Mouse (Mus musculus) gastrocnemius, postnatal 36 days (tissue): ENCODE data around the gene Msh4. TPM values are rescaled to one million over a fixed set of nuclear protein-coding genes. Genes with fewer than 3 reads are reported as not detected.
"Not testable (repeated sequence)": the region's sequence is repeated elsewhere in the genome, so short reads cannot be mapped to it uniquely, and the experiment has no call there.

Source experiments
- DNase-seq, 2 experiments: peaks; one replicate each; pipeline ENCODE4 v3.0.0; 2022
- intact Hi-C: fragments of 180-260 bp; cut with DNase I; formaldehyde crosslinking; loops from one replicate; pipeline ENCODE4 v1.15.1; 2025
- total RNA-seq, 2 experiments: library from RNA; stranded (reverse); gene quantifications; 2 replicates each; pipeline ENCODE4 v1.2.3; 2021

Msh4 gene
- total RNA-seq, 2 experiments from 2014 or later = not detected

DNA sequence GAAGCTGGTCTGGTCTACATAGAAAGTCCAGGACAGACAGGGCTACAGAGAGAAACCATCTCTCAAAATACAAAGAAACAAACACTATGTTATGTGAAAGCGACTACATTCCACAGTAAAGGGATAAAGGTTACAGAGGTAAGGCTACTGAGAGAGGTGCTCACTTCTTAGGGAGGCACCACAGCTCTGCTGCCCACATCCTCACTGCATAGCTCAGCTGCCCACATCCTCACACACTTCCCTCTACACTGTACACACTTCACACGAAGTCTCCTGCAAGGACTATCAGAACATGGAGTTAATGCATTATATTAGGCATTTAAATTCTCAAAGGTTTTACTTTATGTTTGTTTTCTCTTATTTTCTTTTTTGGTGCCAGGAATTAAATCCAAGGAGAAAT lies 42.1 kb downstream of the Msh4 start:
- intact Hi-C loops = no loop called here

DNA sequence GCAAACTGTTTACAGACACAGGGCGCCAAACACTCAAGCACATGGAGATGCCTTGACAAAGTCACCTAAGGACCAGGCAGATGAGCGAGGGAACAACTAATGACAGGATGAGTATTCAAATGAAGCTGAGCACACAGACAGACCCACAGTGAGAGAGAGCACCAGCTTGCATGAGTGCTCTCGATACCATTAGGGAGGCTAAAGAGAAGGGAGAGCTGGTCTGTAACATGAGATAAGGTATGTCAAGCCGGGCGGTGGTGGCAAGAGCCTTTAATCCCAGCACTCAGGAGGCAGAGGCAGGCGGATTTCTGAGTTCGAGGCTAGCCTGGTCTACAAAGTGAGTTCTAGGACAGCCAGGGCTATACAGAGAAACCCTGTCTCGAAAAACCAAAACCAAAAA lies 45.5 kb downstream of the Msh4 start:
- intact Hi-C loops, DNase-seq: not testable (repeated sequence)

More for the DNA sequence above, 42.1 kb downstream of the Msh4 start:
- no peak for DNase-seq

DNA sequence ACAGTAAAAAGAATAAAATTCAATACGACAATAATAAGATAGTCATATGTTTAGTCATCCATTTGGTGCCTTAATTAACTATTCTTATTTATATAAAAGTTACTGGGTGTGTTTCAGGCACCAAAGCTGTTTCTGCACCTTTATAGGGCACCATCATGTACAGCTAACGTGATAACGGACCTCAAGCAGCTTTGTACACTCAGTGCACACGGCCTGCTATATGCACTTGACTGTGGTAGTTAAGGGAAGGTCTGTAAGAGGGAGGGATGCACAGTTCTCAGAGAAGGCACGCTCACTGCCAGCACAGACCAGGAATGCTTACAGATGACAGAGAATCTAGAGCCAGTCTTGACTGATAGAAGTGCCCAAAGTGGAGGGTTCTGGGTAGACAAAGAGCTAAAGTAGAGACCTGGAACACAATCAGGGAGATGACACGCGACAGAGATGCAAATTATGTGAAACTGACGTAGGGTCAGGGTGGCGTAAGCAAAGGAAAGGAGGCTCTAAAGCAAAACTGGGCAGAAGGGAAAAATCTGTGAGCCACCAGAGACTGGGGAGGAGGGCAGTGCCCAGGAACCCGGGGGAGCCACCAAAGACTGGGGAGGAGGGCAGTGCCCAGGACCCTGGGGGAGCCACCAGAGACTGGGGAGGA lies 47.5 kb downstream of the Msh4 start:
- intact Hi-C loops = no loop called here
- no peak for DNase-seq

DNA sequence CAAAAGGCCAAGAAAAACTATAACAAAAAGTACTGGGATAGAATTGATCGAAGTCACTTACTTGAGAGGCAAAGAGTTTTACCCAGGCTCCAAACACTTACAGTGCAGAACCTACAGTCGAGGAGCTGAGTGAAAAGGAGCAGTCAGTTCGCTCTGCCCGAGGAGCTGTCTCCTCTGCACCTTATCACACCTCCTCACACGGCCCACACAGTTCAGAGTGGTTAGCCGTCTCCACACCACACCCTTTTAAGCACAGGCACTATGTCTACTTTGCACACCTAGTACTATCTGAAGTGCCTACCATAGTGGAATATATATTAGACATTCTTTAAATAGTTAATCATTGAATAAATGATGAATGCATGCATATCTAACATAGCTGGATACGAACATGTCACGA lies 53.7 kb downstream of the Msh4 start:
- no peak for DNase-seq
- intact Hi-C loops = no loop called here

DNA sequence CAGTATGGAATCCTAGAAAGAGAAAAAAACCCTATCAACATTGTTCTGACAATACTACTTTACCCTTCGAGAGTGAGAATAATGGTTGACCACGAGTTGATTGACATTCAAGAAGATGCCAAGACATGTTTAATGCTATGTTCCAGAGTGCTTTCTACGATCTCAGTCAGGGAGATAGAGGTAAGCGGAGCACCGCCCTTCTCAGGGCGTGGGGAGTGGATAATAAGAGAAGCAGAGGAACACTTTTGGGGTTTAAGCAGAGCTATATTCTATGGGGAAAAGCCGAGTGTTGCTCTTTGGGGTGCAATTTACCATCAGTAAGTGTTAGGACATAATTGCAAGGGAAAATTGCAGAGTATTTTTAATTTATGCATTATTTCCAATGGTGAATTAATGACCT lies 55.2 kb downstream of the Msh4 start:
- no peak for DNase-seq
- intact Hi-C loops = no loop called here

DNA sequence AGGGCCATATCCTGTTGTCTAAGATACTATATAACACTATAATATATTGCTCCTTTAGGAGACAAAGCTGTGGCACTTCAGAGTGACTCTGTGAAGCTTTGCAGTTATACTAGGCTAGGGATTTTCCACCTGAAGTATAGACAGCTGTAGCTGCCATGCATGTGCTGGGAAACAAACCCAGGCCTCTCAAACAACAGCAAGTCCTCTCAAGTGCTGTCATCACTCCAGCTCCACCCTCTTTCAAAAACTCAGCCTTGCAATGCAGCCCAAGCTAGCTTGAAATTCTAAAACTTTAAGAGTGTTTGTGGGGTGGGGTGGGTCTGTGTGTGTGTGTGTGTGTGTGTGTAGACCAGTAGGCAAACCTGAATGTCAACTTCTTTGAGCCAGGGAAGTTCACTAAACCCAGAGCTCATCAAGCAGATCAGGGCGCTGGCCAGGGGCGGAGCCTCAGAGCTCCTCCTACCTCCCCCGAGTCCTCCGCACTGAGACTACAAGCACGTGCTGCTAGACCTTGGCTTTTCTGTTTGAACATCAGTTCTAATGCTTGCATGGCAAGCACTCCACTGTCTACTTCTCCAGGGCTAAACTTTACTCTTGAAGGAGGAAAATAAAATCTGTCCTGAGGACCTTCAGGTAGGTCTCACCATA lies 56.4 kb downstream of the Msh4 start:
- intact Hi-C loops = no loop called here
- no peak for DNase-seq

DNA sequence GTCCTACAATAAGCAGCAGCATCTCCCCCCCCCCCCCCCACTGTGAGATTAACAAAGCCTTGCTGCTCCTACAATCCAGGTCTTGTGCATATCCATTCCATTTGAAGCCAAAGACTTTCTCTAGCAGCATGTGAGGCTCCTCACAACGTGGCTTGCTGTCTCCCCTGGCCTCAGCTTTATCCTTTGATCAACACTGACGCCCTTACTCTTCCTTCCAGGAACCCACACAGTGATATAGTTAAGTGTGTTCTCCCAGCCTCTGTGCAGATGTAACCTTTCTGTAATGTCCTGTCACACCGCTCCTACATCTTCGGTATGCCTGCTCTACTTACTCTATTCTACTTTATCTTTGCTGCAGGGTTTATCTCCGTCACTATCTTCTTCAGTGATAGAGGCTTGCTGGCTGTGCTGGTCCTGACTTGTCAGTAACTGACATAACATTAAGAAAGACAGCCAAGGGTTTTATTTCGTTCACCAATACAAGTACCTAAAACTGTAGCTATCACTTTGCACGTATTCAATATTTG lies 58.7 kb downstream of the Msh4 start:
- intact Hi-C loops = no loop called here
- DNase-seq = no peak

DNA sequence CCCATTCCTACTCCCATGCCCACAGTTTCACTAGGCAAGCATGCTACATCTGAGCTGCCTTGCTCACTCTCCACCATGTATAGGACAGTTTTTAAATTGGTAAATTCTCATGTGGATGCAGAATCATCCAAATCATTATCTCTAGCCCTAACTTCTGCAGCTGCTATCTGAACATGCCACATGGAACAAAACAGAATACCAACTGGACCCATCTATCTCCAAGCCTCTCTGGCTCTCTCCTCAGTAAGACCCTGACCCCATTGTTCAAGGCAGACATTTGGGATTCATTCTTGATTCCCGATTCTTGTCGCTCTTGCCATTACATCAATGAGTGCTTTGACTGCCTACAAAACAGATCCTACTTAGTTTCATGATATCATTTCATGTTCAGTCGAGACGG lies 59.8 kb downstream of the Msh4 start:
- intact Hi-C loops = no loop called here
- DNase-seq = no peak

DNA sequence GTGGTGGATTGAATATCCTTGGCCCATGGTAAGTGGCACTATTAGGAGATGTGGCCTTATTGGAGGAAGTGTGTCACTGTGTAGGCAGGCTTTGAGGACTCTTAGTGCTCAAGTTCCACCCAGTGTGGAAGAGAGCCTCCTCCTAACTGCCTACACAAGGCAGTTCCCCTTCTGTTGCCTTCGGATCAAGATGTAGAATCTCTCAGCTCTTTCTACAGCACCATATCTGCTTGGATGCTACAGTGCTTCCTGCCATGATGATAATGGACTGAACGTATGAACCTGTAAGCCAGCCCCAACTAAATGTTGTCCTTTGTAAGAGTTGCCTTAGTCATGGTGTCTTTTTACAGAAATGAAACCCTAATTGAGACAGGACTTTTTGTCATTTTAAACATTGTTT lies 60.4 kb downstream of the Msh4 start:
- intact Hi-C loops = no loop called here
- DNase-seq = no peak

DNA sequence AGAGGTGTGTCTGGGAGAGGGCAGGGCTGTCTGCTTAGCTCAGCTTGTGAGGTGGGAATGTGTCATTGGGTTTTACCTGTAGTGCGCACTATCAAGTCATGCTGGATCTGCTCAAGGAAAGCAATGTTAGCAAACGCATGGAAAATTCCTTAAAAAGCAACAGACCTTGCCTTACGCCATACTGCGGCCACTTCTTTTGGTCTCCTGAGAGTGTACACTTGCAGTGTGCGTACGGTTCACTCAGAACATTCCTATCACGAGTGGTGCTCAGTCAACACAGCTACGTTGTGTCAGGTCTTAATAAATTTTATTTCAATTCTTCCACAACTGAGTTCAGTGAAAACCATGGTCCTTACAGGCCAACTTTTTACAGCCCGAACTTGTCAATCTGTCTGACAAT lies 61.2 kb downstream of the Msh4 start:
- DNase-seq = no peak
- intact Hi-C loops = no loop called here

DNA sequence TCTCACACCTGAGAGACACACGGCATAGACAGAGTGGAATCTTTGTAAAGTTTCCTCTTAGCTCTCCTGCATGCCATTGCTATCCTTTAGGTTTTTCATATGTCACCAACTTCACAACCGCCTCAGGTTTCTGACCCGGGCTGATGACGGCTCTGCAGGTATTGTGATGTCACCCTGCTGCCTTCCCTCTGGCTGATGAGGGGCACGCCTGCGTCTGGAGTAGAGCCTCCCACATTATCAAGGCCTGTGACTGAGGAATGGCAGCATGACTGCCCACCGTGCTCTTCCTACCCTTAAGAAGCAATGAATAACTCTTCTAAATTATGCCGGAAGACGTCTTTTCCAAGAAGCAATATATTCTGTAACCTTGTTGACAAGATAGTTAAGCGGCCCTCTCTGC lies 61.9 kb downstream of the Msh4 start, which contains the start of gene Asb17:
Gene Asb17 (plus strand): TSS at position 180 of the 400 bp plus-strand sequence.
- intact Hi-C loops = no loop called here
- DNase-seq = no peak

DNA sequence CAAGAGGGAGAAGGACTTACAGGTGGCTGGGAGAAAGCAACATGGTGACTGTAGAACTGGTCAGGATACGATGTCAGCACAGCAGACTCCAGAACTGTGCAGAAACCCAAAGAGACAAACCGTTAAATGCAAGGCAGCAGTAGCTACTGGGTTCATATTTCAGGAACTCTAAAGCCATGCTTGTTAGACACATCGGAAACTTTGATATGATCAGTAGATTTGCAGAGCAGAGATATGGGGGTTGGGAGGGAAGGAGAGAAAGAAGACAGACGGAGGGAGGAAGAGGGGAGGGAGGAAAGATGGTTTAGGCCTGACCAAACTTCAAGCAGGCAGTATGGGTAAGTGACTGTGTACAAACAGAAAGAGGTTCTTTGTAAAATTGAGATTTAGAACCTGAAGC lies 68.3 kb downstream of the Msh4 start:
- no peak for DNase-seq
- intact Hi-C loops = no loop called here

DNA sequence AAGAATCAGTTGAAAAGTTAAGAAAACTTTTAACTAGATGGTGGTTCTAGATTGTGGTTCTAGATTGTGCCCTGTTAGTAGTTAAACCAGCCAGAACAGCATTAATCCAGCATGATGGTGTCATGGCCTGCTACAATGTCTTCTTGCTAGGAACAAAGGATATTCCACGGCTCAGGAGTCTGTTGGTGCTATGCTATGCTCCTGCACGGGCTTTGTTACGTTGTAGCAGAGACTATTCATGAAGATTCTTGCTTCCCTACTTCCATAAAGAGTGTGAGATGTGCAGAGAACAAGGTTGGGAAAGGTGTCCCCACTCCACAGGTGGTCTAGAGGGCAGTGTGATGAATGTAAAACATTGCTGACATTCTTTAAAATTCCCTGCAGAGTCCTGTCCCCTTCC lies 69.6 kb downstream of the Msh4 start:
- DNase-seq = no peak
- intact Hi-C loops = no loop called here

DNA sequence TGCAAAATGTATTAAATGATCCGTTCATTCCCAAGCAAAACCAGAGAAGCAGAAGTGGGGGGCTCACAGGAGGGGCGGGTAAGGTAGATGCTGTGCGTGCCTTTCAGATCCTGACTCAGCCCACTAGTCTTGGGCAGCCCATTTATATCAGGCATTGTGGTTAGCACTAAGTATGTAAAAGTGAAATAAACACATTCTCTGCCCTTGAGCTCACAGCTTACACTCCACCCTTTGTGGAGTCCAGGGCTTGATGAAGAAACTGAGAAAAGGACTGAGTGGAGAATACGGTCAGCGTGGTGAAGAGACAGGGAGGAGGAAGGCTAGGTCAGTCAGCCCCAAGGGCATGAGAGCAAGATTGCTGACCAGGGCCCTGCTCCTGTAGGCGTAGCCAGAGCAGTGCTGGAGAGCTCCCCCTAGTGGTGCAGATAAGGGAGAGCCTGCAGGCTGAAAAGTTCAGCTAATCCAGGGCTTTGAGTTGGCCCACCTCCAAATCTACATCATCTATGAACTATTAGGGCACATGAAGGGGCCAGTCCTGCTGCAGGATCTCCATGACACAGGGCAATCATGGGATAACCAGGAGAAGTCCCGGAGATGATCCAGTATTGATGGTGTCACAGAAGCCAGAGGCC lies 70.4 kb downstream of the Msh4 start:
- peak in 1 of 2 experiments; percentile 49 for DNase-seq
- intact Hi-C loops = no loop called here

DNA sequence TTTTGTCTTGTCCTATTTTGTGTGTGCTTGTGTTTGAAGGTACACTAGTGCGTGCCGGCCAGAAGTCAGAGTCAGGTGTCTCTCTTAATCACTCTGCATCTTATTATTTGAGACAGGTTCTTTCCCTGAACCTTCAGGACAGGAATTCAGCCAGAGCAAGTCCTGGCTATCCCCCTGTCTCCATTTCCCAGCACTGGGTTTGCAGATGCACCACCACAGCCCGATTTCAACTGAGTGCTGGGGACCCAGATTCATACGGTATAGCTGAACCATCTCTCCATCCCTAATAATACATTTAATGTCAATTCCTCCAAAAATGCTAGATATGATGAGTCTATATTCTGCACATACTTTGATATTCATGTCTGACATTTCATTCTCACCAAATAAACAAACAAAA lies 71.9 kb downstream of the Msh4 start:
- no peak for DNase-seq
- intact Hi-C loops = no loop called here

DNA sequence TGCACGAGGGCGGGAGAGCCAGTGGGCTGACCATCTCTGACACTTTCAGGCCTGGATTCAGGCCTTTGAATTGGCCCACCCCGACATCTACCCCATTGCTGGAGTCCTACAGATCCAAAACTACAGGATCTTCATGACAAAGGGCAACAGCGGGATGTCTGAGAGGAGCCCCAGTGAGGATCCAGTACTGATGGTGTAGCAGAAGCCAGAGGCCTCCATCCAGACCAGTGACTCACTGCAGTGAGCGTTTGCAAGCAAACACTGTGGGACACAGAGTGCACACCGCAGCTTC lies 73.3 kb downstream of the Msh4 start:
- DNase-seq = no peak
- intact Hi-C loops = no loop called here

DNA sequence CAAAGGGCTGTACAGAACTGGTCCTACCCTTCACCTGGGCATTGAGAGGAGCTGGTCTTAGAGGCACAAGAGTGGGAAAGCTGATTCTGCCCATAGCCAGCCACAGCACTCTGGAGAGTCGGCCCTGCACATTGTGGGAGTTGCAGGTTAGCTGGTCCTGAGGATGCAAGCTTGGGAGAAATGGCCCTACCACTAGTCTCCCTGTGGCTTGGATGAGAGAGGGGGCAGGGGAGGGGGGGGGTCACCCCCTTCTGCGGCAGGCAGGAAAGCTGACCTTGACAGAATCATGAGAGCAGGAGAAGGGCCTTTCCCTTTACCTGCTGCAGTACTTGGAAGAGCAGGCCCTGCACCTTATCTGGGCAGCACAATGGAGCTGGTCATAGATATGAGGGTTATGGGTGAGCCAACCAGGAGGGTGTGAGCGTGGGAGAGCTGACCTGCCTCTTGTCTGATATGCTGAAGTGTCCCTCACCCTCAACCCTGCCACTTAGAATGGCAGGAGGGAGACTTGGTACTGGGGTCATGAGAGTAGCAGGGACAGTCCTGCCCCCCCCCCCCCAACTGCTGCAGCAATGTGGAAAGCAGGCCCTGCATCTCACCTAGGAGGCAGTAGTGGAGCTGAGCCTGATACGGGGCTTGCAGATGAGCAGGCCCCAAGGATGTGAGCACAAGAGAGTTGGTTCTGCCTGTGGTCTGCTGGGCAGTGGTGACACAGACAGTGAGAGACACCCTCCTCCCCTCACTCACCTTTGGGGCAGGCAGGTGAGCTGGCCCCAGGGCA lies 73.9 kb downstream of the Msh4 start:
- no peak for DNase-seq
- intact Hi-C loops = no loop called here

DNA sequence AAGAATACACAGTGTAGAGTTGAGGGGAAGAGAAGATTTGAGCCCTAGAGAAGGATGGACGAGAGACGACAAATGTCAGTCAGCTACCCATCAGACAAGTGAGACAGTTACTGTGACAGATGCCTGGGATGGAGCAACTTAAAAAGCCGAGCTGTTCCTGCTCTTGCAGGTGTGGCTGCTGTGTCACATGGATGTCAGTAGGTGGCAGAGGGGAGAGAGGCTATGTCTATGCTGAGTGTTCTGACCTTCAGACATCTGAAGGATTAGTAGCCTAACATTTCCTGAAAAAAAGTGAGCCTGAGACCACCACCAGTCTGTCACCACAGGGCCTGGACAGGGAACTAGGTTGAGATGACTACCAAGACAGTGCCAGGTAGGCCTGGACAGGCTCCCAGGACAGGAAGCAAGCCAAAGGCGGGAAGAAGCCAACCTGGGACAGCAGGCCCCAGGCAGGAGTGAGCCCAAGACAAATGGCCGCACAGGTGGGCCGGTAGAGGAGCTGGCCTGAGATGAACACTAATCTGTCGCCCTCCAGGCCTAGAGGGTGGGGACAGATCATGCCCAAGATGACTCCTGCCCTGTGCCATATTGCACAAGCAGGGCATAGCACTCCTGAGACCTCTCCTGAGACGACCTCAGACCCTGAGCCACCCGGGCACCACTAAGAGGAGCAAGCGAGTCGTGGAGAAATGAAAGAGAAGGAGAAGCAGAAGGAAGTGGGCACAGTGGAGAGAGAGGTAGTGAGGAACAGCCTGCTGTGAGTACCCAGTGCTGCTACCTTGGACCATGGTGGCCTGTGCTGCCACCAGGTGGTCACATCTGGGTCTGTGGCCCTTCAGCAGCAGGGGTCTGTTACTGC lies 74.7 kb downstream of the Msh4 start:
- intact Hi-C loops = no loop called here
- no peak for DNase-seq

DNA sequence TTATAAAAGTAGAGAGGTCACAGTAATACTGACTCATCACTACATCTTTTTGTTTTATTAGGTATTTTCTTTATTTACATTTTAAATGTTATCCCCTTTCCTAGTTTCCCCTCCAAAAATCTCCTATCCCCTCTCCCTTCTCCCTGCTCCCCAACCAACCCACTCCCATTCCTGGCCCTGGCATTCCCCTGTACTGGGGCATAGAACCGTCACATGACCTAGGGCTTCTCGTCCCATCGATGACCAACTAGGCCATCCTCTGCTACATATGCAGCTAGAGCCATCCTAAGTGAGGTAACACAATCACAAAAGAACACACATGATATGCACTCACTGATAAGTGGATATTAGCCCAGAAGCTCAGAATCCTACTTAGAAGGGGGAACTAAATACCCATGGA lies 76.2 kb downstream of the Msh4 start:
- DNase-seq, intact Hi-C loops: not testable (repeated sequence)

DNA sequence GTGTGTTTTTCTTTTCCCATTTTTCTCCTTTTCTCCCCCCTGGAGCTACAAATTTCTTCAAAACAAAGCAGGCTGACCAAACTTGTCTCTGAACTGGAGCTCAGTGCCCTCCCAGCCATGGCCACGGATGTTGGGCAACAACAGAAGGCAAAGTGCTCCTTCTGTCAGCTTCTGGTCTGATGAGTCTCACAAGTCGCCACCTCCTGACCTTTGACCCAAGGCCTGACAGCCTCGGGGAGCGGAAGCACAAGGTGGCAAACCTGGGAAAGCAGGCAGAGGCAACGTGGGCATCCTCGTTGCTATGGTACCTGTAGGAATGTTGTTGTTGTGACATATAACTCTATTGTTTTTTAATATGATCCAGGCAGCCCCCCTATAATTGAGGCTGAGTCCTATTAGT lies 79.3 kb downstream of the Msh4 start:
- intact Hi-C loops = no loop called here
- no peak for DNase-seq
